Mouse (Mus musculus): Measurements from ENCODE around the gene Tspan2. TPM values are rescaled to one million over a fixed set of nuclear protein-coding genes. Genes with fewer than 3 reads are reported as not detected.

Tspan2 gene
- polyA plus RNA-seq, 1 experiment from 2014 or later, result 9.1 TPM

- no peak overlapping the region for H3K27ac ChIP-seq (ENCODE audit: low read length)
- no peak overlapping the region for H3K4me3 ChIP-seq (replicated peaks; ENCODE audit: low read length)
- whole genome bisulfite sequencing, result 43% methylated on average over 4 of the region's 4 CpGs
- no peaks in the 10 kb centered on the region for H3K27me3 ChIP-seq (replicated peaks; ENCODE audit: control insufficient read depth, insufficient read depth, low read length)
- H3K4me2 ChIP-seq (ENCODE audit: low read length), result no peak overlapping the region
- H3K9ac ChIP-seq (replicated peaks; ENCODE audit: low read depth, low read length), result no peak overlapping the region
- ATAC-seq, result no peak
- H3K36me3 ChIP-seq (ENCODE audit: control insufficient read depth, insufficient read depth), result no peaks in the 10 kb centered on the region
- no peaks in the 10 kb centered on the region for H3K9me3 ChIP-seq (ENCODE audit: control insufficient read depth, low read length)
- H3K4me1 ChIP-seq (replicated peaks; ENCODE audit: control insufficient read depth, insufficient read depth, low read length), result no peaks in the 10 kb centered on the region
These were observed 53.0 kb downstream of the Tspan2 start for GRCm38 (mm10) chr3:102787369-102787768.

GRCm38 (mm10) chr3:102803937-102804336 lies 69.6 kb downstream of the Tspan2 start:
- Histone ChIP-seq H3K4me3 (replicated peaks; ENCODE audit: low read length) (no peak overlapping the region), H3K27me3 (replicated peaks; ENCODE audit: control insufficient read depth, insufficient read depth, low read length) (no peaks in the 10 kb centered on the region), H3K4me2 (ENCODE audit: low read length) (no peak overlapping the region), H3K4me1 (replicated peaks; ENCODE audit: control insufficient read depth, insufficient read depth, low read length) (no peaks in the 10 kb centered on the region), H3K9me3 (ENCODE audit: control insufficient read depth, low read length) (no peaks in the 10 kb centered on the region), H3K36me3 (ENCODE audit: control insufficient read depth, insufficient read depth) (no peaks in the 10 kb centered on the region), H3K9ac (replicated peaks; ENCODE audit: low read depth, low read length) (no peak overlapping the region), H3K27ac (ENCODE audit: low read length) (no peak overlapping the region)
- 6% methylated on average over 3 of the region's 3 CpGs for WGBS
- peak; percentile 63 for ATAC-seq

- Histone ChIP-seq H3K4me3 (replicated peaks; ENCODE audit: low read length) (no peak overlapping the region), H3K9me3 (ENCODE audit: control insufficient read depth, low read length) (no peaks in the 10 kb centered on the region), H3K36me3 (ENCODE audit: control insufficient read depth, insufficient read depth) (no peaks in the 10 kb centered on the region), H3K9ac (replicated peaks; ENCODE audit: low read depth, low read length) (no peak overlapping the region), H3K4me1 (replicated peaks; ENCODE audit: control insufficient read depth, insufficient read depth, low read length) (no peaks in the 10 kb centered on the region), H3K4me2 (ENCODE audit: low read length) (no peak overlapping the region), H3K27me3 (replicated peaks; ENCODE audit: control insufficient read depth, insufficient read depth, low read length) (no peaks in the 10 kb centered on the region), H3K27ac (ENCODE audit: low read length) (no peak overlapping the region)
- no peak for ATAC-seq
- WGBS, result 59% methylated on average over 1 of the region's 1 CpGs
These were observed 108.1 kb downstream of the Tspan2 start for GRCm38 (mm10) chr3:102842386-102842785.

GRCm38 (mm10) chr3:102848661-102849060 lies 114.3 kb downstream of the Tspan2 start:
- Histone ChIP-seq H3K27ac (ENCODE audit: low read length) (no peak overlapping the region), H3K4me3 (replicated peaks; ENCODE audit: low read length) (no peak overlapping the region), H3K36me3 (ENCODE audit: control insufficient read depth, insufficient read depth) (no peaks in the 10 kb centered on the region), H3K9me3 (ENCODE audit: control insufficient read depth, low read length) (no peaks in the 10 kb centered on the region), H3K9ac (replicated peaks; ENCODE audit: low read depth, low read length) (no peak overlapping the region), H3K4me1 (replicated peaks; ENCODE audit: control insufficient read depth, insufficient read depth, low read length) (no peaks in the 10 kb centered on the region), H3K4me2 (ENCODE audit: low read length) (no peak overlapping the region), H3K27me3 (replicated peaks; ENCODE audit: control insufficient read depth, insufficient read depth, low read length) (no peaks in the 10 kb centered on the region)
- no peak for ATAC-seq

Other genes with a start within 250 kb of the Tspan2 start
- 0.24 and 0.48 TPM in 2 replicates for gene Tshb, start 48.2 kb downstream of the Tspan2 start, polyA plus RNA-seq (2015; fragmentation: Nextera tagmentation; extraction: Ambion mirVana)
- gene Sycp1, start 201.6 kb downstream of the Tspan2 start, polyA plus RNA-seq (2015; fragmentation: Nextera tagmentation; extraction: Ambion mirVana), result not detected in 2 replicates
- gene Nr1h5, start 229.6 kb downstream of the Tspan2 start, polyA plus RNA-seq (2015; fragmentation: Nextera tagmentation; extraction: Ambion mirVana), result not detected in 2 replicates